Mouse (Mus musculus): Measurements from ENCODE around the gene Bhlhe41.

The Bhlhe41 gene

GRCm38 (mm10) chr6:145845611-145846010 lies 19.7 kb downstream of the Bhlhe41 start:
- no peak for DNase-seq (ENCODE audit: low spot score)

GRCm38 (mm10) chr6:145835359-145835758 lies 30.0 kb downstream of the Bhlhe41 start:
- DNase-seq (ENCODE audit: low spot score), result no peak

- DNase-seq (ENCODE audit: low spot score), result no peak
Observed at GRCm38 (mm10) chr6:145832927-145833326, 32.4 kb downstream of the Bhlhe41 start.

GRCm38 (mm10) chr6:145830617-145831016 lies 34.7 kb downstream of the Bhlhe41 start:
- no peak for DNase-seq (ENCODE audit: low spot score)

- peak; percentile 75 for DNase-seq (ENCODE audit: low spot score)
Observed at GRCm38 (mm10) chr6:145830117-145830516, 35.2 kb downstream of the Bhlhe41 start.

GRCm38 (mm10) chr6:145829062-145829835 lies 36.1 kb downstream of the Bhlhe41 start:
- no peak for DNase-seq (ENCODE audit: low spot score)

GRCm38 (mm10) chr6:145826305-145826704 lies 39.1 kb downstream of the Bhlhe41 start:
- no peak for DNase-seq (ENCODE audit: low spot score)

- DNase-seq (ENCODE audit: low spot score), result peak; percentile 68
Observed at GRCm38 (mm10) chr6:145823588-145824234, 41.6 kb downstream of the Bhlhe41 start.

GRCm38 (mm10) chr6:145823103-145823502 lies 42.3 kb downstream of the Bhlhe41 start:
- DNase-seq (ENCODE audit: low spot score), result no peak

- DNase-seq (ENCODE audit: low spot score), result no peak
Observed at GRCm38 (mm10) chr6:145822218-145822617, 43.1 kb downstream of the Bhlhe41 start.

GRCm38 (mm10) chr6:145819151-145819550 lies 46.2 kb downstream of the Bhlhe41 start:
- no peak for DNase-seq (ENCODE audit: low spot score)

- DNase-seq (ENCODE audit: low spot score), result no peak
Observed at GRCm38 (mm10) chr6:145815200-145815599, 50.2 kb downstream of the Bhlhe41 start.

- no peak for DNase-seq (ENCODE audit: low spot score)
Observed at GRCm38 (mm10) chr6:145811174-145811573, 54.2 kb downstream of the Bhlhe41 start.

- no peak for DNase-seq (ENCODE audit: low spot score)
Observed at GRCm38 (mm10) chr6:145810015-145810414, 55.3 kb downstream of the Bhlhe41 start.

- no peak for DNase-seq (ENCODE audit: low spot score)
Observed at GRCm38 (mm10) chr6:145809566-145809965, 55.8 kb downstream of the Bhlhe41 start.
